Mouse (Mus musculus): ENCODE data around the gene Lsm11. TPM values are rescaled to one million over a fixed set of nuclear protein-coding genes. Genes with fewer than 3 reads are reported as not detected.

Lsm11 gene
- total and polyA plus RNA-seq, 3 experiments = 8.9 to 13.1 (median 11.0) TPM

DNA sequence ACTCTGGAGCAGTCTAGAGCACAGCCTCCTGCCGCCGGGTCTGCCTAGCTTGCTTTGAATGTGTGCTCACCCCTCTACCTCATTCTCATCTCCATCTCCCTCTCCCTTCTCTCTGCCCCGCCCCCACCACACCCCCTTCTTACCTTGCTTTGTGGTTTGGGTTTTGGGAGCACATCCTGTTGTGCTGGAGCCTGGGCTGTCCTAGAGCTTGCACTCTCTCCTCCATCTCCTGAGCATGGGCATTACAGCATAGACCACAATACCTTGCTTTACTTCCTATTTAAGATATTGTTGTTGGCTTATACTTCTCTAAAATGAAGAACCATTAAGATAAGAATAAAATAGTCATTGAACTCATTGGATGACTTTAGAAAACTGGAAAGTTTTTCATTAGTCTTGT lies 54.8 kb downstream of the Lsm11 start:
- DNase-seq (ENCODE audit: extremely low read depth) = peak; percentile 44
- H3K4me1 ChIP-seq (ENCODE audit: control insufficient read depth in 1 of 2, insufficient read depth in 2 of 2) = peaks cover 0 to 49% of the 10 kb centered on the region in 2 experiments; a peak in 3 of 4 replicates
- dilution Hi-C loops (cut with MboI; ENCODE audit: extremely low pct_ligation_motif_present, extremely low pct_unique_long_range_greater_than_20kb, low sequenced_read_pairs) = no loop called here

DNA sequence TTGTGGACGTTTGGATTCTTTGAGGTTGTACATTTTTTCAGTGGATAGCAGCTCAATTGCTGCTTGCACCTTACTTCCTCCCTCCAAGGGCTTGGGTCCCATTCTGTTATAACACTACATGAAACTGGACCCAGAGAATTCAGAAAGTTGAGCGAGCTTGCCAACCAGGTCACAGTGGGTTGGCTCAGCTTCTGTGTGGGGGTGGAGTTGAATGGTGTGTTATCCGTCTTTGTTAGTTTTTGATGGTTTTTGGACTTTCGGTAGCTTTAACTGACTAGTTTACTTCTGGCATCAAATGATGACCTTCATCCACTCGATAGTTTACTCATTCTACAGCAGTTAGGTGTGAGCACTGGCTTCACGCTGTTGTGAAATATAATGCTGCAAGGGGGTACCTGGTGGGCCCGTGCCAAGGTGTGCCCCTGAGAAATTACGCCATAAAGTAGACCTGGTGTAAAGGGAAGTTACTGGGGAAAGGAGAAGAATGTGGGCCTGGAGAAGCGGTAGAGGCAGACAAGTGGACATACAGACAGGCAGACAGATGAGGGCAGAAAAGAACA lies 56.2 kb downstream of the Lsm11 start:
- in situ Hi-C loops (cut with MboI; ENCODE audit: low pct_ligation_motif_present, low pct_unique_long_range_greater_than_20kb, low sequenced_read_pairs) = loop anchor here (10.0 to 25.0 kb wide), 3 partner anchors 84 to 1301 kb away; no protein-coding TSS in a partner anchor
- H3K4me2 ChIP-seq (ENCODE audit: insufficient read depth, low read depth, poor library complexity, severe bottlenecking) = no peak overlapping the region
- TF ChIP-seq GABPA (IDR thresholded peaks at IDR 0.05; ENCODE audit: insufficient replicate concordance, low read depth, low read length) (no peak), PAX5 (IDR thresholded peaks at IDR 0.05; ENCODE audit: low read length) (no peak), ZNF384 (IDR thresholded peaks at IDR 0.05; ENCODE audit: low read depth, low read length) (no peak), HCFC1 (IDR thresholded peaks at IDR 0.05; ENCODE audit: low read depth, low read length) (no peak), POLR2A (IDR thresholded peaks at IDR 0.05; ENCODE audit: low read depth, low read length) (no peak), E2F4 (IDR thresholded peaks at IDR 0.05; ENCODE audit: insufficient replicate concordance, low read depth, low read length) (no peak), MXI1 (IDR thresholded peaks at IDR 0.05; ENCODE audit: low read depth, low read length) (no peak), UBTF (IDR thresholded peaks at IDR 0.05; ENCODE audit: low read depth, low read length) (no peak), KAT2A (IDR thresholded peaks at IDR 0.05; ENCODE audit: insufficient replicate concordance, low read length) (no peak), MAZ (IDR thresholded peaks at IDR 0.05; ENCODE audit: low read depth, low read length) (no peak), ZKSCAN1 (IDR thresholded peaks at IDR 0.05; ENCODE audit: borderline replicate concordance, low read depth, low read length) (no peak), CHD2 (IDR thresholded peaks at IDR 0.05; ENCODE audit: low read length) (no peak), JUN (IDR thresholded peaks at IDR 0.05; ENCODE audit: insufficient read depth, low read depth, low read length) (no peak), SIN3A (IDR thresholded peaks at IDR 0.05; ENCODE audit: low read length) (no peak)
- peaks cover 68 to 94% of the 10 kb centered on the region in 2 experiments for H3K36me3 ChIP-seq (replicated peaks in 1 of 2; ENCODE audit: control insufficient read depth in 1 of 2, insufficient read depth in 1 of 2, low read length in 1 of 2)
- no peak for DNase-seq (ENCODE audit: extremely low read depth)
- H3K9ac ChIP-seq (ENCODE audit: insufficient read depth, low read depth) = no peak overlapping the region
- H3K4me3 ChIP-seq (replicated peaks in 1 of 3; ENCODE audit: low read depth in 2 of 3, low read length in 2 of 3, poor library complexity in 1 of 3) = no peak overlapping the region
- dilution Hi-C loops (cut with MboI; ENCODE audit: extremely low pct_ligation_motif_present, extremely low pct_unique_long_range_greater_than_20kb, low sequenced_read_pairs) = no loop called here
- no peaks in the 10 kb centered on the region for H3K9me3 ChIP-seq (replicated peaks; ENCODE audit: low read length)
- peaks cover under 1 to 44% of the 10 kb centered on the region in 2 experiments for H3K4me1 ChIP-seq (ENCODE audit: control insufficient read depth in 1 of 2, insufficient read depth in 2 of 2)
- no peaks in the 10 kb centered on the region for H3K27me3 ChIP-seq (replicated peaks)
- no peaks in the 10 kb centered on the region; the same call in 1 of the 2 replicates for H3K79me2 ChIP-seq (replicated peaks; ENCODE audit: control insufficient read depth, extremely low read depth, insufficient read depth, poor library complexity, severe bottlenecking)
- H3K27ac ChIP-seq (ENCODE audit: insufficient read depth, low read depth) = no peak overlapping the region

More for the DNA sequence above, 54.8 kb downstream of the Lsm11 start:
- H3K27ac ChIP-seq (ENCODE audit: insufficient read depth, low read depth) = 0 out of 2 replicates have a peak overlapping the region, but pooled peaks have one; percentile 8
- TF ChIP-seq RAD21 (IDR thresholded peaks at IDR 0.05; ENCODE audit: low read depth, low read length) = no peak
- TF ChIP-seq MYC (IDR thresholded peaks at IDR 0.05; ENCODE audit: low read depth, low read length) = no peak
- no peak for TF ChIP-seq CTCF (conservative IDR thresholded peaks at IDR 0.05 in 1 of 2, IDR thresholded peaks at IDR 0.05 in 1 of 2; ENCODE audit: low read depth in 2 of 2, low read length in 2 of 2)
- no peak for TF ChIP-seq MXI1 (IDR thresholded peaks at IDR 0.05; ENCODE audit: low read depth, low read length)
- no peak for TF ChIP-seq MAX (IDR thresholded peaks at IDR 0.05; ENCODE audit: low read length)
- no peak for TF ChIP-seq ELF1 (IDR thresholded peaks at IDR 0.05; ENCODE audit: low read depth, low read length)
- no peak for TF ChIP-seq JUN (IDR thresholded peaks at IDR 0.05; ENCODE audit: insufficient read depth, low read depth, low read length)
- no peak overlapping the region for H3K4me2 ChIP-seq (ENCODE audit: insufficient read depth, low read depth, poor library complexity, severe bottlenecking)
- no peaks in the 10 kb centered on the region for H3K9me3 ChIP-seq (replicated peaks; ENCODE audit: low read length)
- H3K36me3 ChIP-seq (replicated peaks in 1 of 2; ENCODE audit: control insufficient read depth in 1 of 2, insufficient read depth in 1 of 2, low read length in 1 of 2) = peaks cover 74 to 100% of the 10 kb centered on the region in 2 experiments
- no peaks in the 10 kb centered on the region for H3K79me2 ChIP-seq (replicated peaks; ENCODE audit: control insufficient read depth, extremely low read depth, insufficient read depth, poor library complexity, severe bottlenecking)
- H3K9ac ChIP-seq (ENCODE audit: insufficient read depth, low read depth) = no peak overlapping the region
- H3K4me3 ChIP-seq (replicated peaks in 1 of 3; ENCODE audit: low read depth in 2 of 3, low read length in 2 of 3, poor library complexity in 1 of 3) = no peak overlapping the region
- in situ Hi-C loops (cut with MboI; ENCODE audit: low pct_ligation_motif_present, low pct_unique_long_range_greater_than_20kb, low sequenced_read_pairs) = loop anchor here (10.0 to 25.0 kb wide), 3 partner anchors 85 to 1303 kb away; no protein-coding TSS in a partner anchor
- H3K27me3 ChIP-seq (replicated peaks) = no peaks in the 10 kb centered on the region

Data from CH12.LX (cell line).